Mouse (Mus musculus) large intestine, adult 2 months (tissue): ENCODE results near the gene Rgs12. TPM values are rescaled to one million over a fixed set of nuclear protein-coding genes. Genes with fewer than 3 reads are reported as not detected.

Source experiments
- DNase-seq: peaks from one replicate; pipeline ENCODE4 v3.0.0-alpha.2; 2012; ENCODE audit warnings: low read depth, low spot score
- WGBS: fragments of 180-500 bp; shearing (Covaris S2); methylation state at CpG from one replicate; pipeline ENCODE4 v1.1.7; 2018; 5-methylcytosine and 5-hydroxymethylcytosine counted together
- polyA plus RNA-seq: library from polyadenylated mRNA; depleted of rRNA; stranded (reverse); fragments of >200 nt; gene quantifications from 2 replicates; pipeline ENCODE4 v1.2.3, GENCODE M21; 2012

The Rgs12 gene
- polyA plus RNA-seq, 1 experiment: 7.5 TPM

DNA sequence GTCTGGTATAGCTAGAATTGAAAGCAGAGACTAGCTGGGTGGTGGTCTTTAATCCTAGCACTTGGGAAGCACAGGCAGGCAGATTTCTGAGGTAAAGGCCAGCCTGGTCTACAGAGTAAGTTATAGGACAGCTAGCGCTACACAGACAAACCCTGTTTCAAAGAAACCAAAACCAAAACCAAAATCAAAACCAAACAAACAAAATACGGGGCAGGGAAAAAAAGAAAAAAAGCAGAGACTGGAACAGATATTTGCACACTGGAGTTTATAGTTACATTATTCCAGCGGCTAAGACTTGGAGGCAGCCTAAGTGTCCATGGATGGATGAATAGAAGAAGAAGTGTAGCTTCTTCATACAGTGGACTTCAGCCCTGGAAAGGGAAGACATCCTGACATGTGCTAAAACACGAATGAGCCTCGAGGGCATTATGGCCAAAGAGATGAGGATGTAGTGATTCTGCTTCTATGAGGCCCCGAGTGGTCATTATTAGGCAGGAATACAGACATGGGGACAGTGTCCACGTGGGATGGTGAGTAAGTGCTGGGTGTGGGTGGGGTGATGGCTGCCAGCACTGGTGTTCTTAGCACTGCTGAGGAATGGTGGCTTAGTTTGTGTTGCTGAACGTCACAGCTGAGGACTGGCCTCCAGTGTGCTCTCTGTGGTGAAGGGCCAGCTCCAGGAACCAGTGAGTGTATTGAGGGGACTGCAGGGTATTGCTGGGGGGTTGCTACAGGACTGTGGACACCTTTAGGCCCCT lies 24.5 kb downstream of the Rgs12 start:
- no peak for DNase-seq
- 35% methylated on average over 8 of the region's 8 CpGs for WGBS

DNA sequence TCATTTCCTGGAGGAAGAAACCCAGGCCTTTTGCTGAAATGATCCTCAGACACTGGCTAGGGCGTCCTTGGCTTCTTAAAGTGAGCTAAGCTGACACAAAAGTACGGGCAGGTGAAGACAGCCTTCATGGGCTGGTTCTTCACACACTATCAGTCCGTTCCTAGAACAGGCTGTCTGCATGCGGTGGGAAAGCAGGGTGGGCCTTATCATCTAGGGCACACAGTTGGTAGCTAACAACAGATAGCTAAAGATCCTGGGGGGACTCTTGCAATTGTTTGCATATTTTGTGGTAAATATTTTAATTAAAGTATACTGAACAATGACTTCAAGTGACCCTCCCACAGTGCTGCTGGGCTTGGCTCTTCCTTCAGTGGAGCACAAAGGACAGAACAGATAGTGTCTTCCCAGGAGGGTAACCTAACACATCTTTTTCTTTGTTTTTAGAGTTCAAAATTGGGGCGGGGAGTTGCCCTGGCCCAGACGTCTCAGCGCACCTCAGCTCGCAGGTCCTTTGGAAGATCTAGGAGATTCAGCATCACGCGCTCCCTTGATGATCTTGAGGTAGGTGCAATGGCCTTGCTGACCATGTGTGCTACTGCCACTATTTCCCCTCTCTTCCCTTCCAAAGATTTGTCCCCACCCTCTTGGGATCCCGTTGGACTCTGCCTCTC lies 25.7 kb downstream of the Rgs12 start:
- no peak for DNase-seq
- WGBS: 90% methylated on average over 11 of the region's 11 CpGs

DNA sequence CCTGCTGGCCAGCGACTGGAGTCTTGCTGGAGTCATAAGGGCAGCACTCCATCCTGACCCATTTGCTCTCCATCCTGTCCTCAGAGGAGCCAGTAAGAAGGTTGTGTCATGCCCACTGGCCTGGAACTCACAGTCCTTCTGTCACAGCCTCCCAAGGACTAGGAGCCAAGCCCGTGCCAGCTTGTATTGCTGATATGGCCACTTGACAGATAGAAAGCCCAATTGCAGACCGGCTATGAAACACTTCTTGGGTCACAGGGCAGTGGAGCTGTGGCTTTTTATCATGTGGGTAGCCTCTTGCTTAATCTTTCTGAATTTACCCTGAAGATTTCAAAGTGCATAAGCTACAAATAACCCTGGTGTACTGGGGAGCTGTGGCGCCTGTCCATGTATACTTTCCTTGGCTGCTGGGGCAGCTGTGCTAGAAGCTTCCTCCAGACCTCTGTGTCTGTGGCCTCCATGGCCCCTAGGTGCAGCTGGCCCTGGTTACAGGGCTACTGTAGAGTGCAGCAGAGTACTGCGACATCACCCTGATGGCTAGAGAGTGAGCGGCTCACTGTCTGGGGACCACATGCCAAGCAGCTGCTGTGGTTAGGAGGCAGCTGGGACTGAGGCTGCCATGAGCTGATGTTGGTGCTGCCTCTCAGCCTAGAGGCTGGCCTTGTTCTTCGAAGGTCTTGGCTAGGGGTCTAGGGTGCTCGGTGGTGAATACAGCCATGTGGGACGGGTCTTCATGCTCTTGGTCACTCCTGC lies 27.5 kb downstream of the Rgs12 start:
- DNase-seq: no peak
- 93% methylated on average over 9 of the region's 9 CpGs for WGBS

DNA sequence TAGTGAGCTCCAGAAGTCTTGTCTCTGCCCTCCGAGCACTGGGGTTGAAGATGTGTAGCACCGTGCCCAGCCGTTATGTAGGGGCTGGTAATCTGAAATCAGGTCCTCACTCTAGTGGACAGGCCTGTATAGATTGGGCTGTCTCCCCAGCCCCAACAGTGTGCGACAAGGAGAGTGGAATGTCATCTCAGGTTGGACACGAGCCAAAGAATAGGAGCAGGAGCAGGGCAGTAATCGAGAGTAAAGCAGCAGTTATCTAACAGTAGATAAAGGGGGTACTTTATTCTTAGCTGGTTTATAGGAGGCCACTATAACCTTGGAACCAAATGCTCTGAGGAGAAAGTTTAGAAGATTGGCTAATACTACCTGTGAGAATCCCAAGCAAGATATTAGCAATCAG lies 30.9 kb downstream of the Rgs12 start:
- 41% methylated on average over 6 of the region's 6 CpGs for WGBS
- DNase-seq: no peak

DNA sequence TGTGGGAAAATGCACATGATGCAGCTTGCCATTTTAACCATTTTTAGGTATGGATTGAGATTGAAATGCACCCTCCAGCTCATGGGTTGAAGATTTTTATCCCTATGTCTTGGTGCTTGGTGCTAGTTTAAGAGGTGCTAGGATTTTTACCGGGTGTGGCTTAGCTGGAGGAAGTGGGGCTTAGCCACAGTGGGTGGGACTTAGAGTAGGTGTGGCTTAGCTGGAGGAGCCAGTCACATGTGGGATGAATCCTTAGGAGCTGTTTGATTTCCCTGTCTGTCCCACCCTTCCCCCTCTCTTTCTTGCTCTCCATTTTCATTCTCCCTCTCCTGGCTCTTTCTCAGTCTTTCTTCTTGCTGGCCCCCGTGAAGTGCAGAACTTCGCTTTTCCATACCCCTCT lies 32.5 kb downstream of the Rgs12 start:
- no peak for DNase-seq

DNA sequence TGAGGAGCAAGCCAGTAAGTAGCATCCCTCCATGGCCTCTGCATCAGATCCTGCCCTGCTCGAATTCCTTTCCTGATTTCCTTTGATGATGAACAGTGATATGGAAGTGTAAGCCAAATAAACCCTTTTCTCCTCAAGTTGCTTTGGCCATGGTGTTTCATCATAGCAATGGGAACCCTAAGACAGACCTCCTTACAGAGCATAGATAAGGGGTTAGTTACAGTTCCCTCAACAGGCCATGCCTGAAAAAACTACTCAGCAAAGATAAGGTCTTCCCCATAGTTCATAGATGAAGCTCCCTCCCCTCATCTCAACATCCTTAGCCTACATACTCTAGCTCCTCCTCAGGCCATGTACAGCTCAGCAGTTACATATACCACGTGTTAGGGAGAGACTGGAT lies 35.7 kb downstream of the Rgs12 start:
- WGBS: 74% methylated on average over 2 of the region's 2 CpGs
- DNase-seq: no peak

More for the DNA sequence above, 32.5 kb downstream of the Rgs12 start:
- WGBS: 61% methylated on average over 3 of the region's 3 CpGs

DNA sequence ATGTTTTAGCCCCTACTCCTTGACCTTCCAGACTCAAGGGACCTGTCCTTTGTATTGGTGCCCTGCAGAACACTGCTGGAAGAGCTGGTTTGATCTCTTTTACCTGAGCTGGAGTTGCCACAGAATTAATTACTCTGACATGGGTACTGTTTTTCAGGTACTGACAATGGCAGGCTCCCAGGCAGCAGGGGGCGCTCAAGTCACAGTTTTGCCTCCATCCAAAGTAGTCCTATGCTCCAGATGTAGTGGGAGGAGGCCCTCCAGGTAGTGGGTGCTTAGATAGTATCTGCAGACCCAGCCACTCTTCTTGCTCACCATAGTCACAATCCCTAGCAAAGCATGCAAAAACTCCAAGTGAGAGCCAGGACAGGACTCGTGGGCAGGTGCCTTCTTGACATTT lies 36.6 kb downstream of the Rgs12 start:
- peak; percentile 56 for DNase-seq
- 46% methylated on average over 2 of the region's 2 CpGs for WGBS

DNA sequence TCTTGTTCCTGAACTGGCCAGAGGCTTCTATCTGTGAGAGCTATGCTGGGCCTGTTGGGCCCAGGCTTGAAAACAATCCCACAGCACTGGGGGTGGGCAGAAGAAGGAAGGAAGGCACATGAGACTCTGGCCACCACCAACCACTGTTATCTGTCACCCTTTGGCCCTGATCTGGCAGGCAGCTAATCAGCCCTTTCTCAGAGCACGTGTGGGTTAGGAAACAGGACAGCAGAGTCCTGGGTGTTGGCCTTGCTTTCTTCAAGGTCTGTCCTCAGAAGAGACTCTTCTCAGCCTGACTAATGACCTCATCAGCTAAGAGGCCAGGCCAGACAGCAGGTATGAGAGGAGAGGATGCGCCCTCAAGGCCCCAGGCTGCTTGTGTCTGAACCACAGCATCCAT lies 38.2 kb downstream of the Rgs12 start:
- WGBS: 77% methylated on average over 2 of the region's 2 CpGs

DNA sequence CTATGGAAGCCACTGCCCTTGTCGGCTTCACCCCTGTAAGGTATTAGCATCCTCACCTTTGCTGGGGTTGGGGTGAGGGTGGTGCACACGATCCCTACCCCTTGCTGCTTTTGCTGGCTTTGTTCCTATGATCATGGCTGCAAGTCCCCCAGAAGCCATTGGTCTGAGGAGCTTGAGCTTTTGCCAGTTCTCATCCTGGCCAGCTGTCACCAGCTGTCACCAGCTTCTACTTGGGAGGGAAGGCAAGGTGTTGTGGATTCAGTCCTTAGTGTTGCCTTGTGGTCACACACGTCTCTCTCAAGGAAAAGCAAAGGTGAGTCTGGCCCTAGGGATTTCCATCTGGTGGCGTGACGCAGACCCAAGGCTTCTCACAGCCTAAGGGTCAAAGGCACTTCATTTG lies 39.4 kb downstream of the Rgs12 start:
- no peak for DNase-seq
- WGBS: 84% methylated on average over 5 of the region's 5 CpGs

More for the DNA sequence above, 38.2 kb downstream of the Rgs12 start:
- DNase-seq: no peak

DNA sequence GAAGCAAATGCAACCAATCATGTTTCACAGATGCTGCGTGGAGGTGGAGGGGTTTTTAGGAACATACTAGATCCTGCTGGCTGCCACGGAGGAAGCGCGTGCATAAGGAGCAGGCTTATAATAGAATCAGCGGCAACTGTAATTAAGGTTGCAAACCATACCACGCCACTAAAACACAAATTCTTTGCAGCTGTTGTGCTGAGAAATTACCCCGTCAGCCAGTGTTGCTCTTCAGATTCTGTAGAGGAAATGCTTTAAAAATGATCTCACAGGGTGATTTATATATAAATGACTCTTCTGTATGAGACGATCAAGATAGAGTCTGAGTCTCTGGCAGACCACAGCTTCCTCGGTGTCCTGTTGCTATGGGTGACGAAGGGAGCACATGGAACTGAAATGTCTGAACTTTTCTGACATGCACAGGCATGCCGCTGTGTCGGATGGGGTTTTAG lies 40.1 kb downstream of the Rgs12 start:
- WGBS: 65% methylated on average over 12 of the region's 12 CpGs
- no peak for DNase-seq

DNA sequence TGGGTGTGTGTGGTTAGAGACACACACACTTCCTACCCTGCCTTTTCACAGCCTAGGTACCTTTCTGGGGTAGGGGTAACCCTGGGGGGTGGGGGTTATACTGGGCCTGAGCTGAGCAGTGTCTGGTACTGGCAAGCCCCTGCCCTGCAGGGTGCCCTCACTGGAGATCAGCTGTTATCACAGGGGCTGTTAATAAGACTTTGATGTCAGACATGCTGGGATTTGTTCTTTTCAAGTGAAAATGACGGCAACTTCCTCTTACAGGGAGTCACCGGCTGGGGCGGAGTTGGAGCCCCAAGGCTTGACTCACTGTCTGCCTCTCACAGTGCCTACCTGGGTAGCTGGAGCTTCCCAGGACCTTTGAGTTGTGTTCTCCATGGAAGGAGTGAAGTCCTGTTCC lies 49.5 kb downstream of the Rgs12 start:
- 36% methylated on average over 3 of the region's 3 CpGs for WGBS
- no peak for DNase-seq

DNA sequence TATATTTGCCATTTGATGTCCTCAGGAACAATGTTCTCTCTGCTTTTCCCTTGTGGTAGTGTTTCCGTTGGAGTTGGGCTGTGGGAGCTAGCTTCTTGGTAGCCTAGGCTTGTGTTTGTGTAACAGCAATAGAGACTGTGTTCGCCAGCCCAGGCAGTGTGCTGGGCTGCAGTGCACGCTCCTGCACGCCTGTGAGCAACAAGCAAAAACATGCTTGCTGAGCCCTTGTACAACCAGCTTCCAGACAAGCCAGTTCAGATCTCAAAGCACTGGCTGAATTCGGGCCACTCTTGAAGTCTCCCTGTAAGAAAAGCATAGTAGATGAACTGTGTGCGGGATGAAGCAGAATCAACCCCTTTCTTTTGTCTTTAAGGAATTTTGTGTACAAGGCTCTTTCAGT lies 50.0 kb downstream of the Rgs12 start:
- 89% methylated on average over 6 of the region's 6 CpGs for WGBS
- no peak for DNase-seq

DNA sequence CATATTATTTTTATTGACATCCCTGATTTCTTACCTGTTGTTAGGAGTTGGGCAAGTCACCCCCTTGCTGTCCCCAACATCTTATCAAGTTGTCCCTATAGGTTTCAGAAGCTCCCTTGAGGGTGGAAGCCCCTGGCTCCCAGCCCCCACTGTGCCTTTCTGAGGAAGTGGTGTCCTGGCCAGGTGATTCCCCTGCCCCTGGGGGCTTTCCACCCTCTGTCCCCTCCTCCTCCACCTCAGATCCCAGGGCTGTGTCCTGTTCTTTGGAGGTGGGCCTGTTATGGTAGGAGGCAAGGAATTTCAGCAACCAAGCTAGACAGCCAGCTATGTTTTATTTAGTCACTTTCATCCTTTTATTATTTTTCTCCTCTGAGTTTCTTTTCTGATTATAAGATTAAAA lies 51.1 kb downstream of the Rgs12 start:
- no peak for DNase-seq

DNA sequence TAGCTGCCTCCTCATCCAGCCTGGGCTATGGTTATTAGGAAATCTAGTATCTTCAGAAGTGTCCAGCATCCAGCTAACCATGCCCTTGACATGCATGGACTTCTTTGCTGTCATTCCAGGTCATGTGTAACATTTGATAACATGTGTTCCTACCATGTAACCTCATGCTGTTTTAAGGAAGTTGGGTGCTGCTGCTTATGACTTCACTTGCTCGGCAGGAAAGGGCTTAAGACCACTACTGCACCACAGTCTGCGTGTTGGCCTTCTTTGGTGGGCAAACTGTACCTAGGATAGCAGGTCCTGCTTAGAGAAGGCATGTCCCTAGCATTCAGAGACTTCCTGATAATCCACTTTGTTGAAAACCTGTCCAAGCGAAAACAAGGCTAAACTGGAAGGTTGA lies 51.9 kb downstream of the Rgs12 start:
- 80% methylated on average over 3 of the region's 3 CpGs for WGBS
- no peak for DNase-seq

DNA sequence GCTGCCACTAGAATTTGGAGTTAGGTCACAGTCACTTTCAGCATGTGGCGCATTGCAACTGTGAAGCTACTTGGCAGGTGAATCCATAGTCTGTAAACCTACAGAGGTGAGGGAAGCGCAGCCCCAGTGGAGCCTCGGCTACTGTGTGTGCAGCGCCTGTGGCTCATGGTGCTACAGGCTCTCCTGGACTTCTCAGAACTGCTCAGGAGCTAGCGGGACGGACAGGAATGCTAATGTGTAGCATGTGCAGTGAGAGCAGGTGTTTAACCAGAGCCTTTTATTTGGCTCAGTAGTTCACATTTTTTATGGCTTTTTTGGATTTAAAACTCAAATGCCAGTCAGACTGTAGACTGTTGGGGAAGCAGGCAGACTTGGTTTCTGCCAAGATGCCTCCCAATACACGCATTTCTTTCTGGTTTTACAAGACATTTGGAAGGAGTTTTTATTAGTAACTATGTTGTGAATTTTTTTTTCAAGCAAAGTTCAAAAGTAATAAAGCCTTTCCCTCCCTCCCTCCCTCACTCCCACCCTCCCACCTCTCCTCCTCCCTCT lies 54.4 kb downstream of the Rgs12 start:
- DNase-seq: no peak
- 44% methylated on average over 7 of the region's 7 CpGs for WGBS

DNA sequence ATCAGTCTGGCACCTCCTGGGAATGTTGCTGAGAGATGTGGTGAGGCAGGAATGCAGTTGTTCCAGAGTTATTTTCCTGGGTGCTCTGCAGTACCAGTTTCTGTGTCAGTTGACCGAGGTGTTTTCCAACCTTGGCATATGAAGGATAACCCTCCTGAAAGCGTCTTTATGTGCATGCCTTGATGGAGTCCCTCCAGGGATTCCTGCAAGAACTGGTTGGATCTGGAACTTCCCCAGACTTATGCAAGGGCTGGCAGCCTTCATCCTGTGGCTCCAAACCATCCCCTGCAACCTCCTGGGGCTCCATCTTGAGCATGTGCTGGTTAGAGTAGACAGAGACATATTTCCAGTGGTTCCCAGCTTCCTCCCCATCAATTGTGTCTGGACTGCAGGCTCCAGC lies 55.5 kb downstream of the Rgs12 start:
- WGBS: 92% methylated on average over 2 of the region's 2 CpGs
- no peak for DNase-seq

DNA sequence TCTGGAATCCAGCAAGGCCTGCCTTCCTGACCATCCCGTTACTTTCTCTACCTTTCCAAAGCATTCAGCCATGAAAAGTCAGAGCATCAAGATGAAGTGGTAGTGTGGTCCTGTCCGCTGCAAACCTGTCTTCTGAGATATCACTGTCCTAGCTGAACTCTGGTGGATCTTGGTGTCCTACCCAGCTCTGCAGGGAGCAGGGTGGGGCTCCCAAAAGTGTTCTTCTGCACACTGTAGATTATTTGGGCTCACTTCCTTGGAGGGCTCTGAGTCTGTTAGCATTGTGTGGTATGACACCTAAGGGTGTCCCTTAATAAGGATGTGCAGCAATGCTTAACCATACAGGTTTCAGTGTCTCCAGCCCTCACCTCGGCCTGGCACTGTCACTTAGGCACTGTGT lies 56.4 kb downstream of the Rgs12 start:
- 92% methylated on average over 3 of the region's 3 CpGs for WGBS
- DNase-seq: no peak

DNA sequence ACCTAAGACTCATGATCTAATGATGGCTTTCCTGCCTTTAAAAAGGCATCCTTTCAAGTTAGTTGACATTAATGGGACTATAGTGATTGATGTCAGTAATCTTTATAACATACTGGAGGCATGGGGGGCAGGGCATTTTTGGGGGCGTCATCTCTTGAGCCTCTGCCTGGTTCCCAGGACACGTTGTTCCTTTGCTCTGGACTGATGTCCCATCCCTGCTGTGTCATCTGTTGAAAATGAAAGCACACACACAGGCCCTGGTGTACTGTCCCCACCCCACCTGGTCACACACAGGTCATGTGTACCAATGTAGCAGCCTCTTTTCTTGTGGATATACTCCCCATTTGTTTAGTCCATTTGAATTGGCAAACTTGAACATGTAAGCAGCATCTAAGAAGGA lies 57.4 kb downstream of the Rgs12 start:
- 72% methylated on average over 2 of the region's 2 CpGs for WGBS
- DNase-seq: no peak

DNA sequence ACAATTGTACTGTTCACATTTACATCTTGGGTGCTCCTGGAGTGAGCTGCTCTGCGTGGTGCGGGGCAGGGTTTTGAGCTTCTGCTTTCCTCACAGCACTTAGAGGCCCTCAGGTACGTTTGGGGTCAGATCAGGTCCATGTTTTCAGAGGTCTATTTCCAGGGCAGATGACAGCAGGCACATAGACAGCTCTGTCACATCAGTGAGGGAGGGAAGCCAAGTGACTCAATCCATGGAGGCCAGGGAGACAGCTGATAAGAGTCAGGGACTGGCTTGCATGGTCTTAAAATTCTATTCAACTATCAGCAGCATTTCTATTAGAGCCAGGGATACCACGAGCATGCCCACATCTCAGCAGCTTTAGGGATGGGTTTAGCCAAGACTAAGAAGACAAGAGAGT lies 59.9 kb downstream of the Rgs12 start:
- WGBS: 92% methylated on average over 4 of the region's 4 CpGs
- no peak for DNase-seq

DNA sequence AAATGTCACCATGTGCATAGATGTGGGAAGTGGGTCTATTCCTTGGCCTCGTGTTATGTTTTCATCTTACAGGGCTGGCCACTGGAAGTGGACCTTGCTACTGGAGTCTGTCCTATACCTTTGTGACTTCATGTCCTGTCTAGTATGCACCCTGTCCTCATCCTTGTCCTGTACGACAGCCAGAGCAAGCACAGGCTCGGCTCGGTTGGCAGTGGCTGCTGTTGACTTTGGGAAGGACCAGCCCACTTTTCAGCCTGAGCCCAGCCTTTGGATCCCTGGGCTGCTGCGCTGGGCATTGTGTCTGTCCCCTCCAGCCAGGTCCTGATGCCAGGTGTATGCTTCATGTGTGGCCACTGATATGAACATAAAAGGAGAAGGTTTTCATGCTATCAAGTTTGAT lies 61.4 kb downstream of the Rgs12 start:
- DNase-seq: no peak
- WGBS: 33% methylated on average over 5 of the region's 5 CpGs
